Mouse (Mus musculus) c-Kit-positive CD71-negative TER-119-negative erythroid progenitor cells, embryonic 14.5 days (primary cell): ENCODE data around the gene Trpm1.

Experiments
- DNase-seq: peaks from one replicate; pipeline ENCODE4 v3.0.0-alpha.2; 2013; ENCODE audit warnings: low read depth

Trpm1 gene

DNA sequence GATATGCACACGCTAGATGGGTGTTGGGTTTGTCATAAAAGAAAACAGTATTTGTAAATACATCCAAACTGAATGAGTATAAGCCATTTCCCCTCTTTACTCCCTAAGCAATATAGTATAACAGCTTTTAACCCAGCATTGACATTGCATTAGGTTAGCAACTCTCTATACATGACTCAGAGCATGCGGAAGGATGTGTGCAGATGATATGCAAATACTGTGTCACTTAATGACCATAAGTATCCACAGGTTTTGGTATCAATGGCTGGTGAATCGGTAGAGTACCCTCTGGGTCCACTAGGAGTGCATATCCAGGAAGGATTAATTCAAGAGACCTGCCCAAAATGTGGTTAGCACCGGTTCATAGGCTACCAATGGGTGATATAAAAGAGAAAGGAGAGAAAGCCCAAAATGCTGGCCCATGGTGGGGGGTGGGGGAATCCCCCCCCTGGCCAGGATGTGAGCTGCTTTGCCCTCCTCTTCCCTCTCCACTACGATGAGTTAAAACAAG lies 80.7 kb downstream of the Trpm1 start:
- DNase-seq: no peak

DNA sequence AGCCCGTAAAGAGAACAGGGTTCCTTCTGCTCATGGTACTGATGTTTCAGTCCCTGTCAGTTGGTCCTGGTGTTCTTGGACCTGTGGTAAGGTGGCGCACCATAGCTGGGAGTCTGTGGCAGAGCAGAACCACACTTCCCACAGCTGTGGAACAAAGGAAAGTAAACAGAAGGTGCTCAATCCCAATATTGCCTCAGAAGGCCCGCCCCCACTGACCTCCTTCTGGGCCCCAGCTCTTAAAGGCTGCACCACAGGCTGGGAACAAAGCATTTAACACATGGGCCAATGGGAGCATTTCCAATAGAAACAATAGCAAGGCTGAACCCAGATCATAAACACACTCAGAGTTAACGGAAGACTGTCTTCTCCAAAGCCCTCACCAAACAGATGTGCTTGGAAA lies 82.9 kb downstream of the Trpm1 start:
- DNase-seq: no peak

DNA sequence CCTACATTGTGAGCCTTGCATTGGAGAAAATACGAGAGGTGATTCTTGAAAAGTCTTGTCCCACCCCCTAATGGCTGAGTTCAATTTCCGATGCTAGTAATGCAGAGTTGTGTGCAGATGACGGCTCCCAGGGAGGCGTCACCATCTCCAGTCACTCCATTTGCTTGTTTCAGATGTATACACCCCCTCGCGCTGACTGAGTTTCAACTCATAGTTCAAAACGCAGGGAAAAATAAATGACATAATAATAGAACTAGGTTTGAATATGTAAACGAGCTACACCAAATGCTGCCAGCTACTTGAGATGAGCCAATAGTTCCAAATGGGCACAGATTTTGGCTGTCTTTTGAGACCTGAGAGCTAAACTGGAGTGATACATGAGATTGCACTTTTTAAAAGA lies 84.1 kb downstream of the Trpm1 start:
- DNase-seq: no peak

DNA sequence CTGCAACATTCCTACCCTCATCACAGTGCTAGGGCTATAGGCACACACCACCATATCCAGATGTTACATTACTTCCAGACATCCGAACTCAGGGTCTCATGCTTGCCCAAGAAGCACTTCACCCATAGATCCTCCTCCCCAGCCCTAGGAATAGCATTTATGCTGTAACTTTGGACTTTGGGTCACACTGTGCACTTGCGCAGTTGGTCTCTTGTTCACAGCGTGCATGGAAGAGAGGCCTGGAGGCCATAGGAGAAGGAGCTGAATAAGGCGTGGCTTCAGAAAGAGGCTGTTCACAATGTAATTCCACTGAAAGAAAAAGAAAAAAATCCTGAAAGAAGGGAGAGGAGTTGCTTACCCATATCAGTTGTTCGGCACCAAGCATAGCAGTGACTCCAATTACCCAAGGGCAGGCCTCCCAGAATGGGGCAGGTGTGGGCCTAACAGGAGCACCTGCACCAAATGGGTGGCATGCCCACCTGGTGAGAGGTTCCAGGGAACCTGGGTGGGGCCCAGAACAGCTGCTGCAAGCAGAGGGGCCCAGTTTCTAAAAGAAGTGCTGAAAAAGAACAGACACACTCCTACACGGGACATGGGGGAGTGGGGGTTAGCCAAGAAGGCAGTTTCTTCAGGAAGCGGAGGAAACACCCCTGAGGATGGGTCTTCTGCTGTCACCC lies 84.9 kb downstream of the Trpm1 start:
- no peak for DNase-seq

DNA sequence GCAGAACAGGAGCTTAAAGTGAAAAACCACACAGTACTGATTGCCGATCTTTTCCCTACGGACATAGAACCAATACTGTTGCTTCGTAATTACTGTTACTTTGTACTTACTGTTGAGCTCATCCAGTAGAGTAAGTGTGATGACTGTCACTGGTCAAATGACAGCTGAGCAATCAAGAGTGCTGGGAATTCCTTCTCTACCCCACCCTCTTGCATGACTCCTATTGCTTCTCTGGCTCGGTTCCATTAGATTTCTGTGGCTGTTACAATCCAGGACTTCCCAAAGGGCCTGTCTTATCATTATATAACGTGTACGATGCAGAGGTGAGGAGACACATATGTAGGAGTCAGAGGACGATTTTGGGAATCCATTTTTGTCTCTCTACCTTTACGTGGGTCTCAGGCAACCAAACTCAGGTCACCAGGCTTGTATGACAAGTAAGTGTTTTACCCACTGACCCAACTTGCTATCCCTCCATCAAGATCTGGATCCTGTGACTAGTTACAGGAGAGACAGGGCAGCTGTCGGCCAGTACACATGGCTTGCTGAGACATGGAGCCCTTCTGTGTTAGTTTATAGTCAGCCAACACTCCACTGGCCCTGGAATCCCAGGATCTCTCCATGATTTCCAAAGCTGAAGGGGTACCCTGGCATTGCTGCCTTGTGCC lies 85.6 kb downstream of the Trpm1 start:
- DNase-seq: no peak

DNA sequence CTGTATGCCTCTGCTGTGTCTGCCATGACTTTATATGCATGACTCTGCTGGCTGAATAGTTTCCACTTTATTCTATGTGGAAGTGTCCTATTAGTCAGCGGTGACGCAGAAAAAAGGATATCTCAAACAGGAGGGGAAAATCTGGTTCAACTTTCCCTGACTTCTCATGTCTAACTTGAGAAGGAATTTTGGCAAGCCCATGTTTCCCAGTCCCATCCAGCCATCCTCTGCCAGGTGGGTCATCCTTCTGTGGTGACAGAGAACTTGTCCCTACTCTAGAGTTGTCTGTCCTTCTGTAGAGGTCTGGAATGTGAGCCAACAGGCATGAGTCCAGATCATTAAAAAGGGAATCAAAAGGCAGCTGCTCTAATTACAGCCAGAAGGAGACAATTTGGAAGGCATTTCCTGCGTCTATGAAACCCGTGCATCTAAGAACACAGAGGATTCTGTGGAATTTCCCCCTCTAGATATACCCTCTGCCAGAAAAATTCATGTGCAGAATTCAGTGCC lies 86.2 kb downstream of the Trpm1 start:
- DNase-seq: no peak

DNA sequence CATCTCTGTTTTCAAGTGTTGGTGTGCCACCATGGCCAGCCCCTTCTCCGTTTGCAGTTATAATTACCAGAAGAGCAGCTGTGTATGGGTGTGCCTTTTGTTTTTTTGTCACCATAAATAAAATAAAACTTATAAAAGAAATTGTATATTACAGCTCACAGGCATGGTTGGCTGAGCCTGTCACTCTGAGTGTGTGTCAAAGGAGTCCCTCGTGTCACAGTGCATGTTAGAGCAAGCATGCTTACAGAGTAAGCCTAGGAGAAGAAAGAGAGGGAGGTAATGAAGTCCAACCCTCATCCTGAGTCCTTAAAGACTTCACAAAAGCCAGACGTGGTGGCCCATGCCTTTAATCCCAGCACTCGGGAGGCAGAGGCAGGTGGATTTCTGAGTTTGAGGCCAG lies 88.8 kb downstream of the Trpm1 start:
- no peak for DNase-seq

DNA sequence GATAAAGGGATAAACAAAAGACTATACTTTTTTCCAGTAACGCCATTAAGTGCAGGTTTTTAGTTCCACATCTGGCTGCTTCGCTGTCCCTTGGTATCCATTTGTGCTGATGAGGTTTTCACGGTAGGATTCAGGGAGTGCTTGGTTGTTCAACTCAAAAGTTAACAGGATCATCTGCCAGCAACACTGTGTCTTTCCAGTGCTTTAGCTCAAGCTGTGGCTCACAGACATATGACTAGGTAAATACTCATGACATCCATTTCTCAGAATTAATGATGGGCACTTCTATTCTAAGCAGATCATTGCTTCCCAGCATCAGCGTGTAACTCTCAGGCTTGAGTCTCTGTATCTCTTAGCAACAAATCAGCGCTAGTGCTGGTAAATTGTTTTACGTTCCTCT lies 90.7 kb downstream of the Trpm1 start:
- DNase-seq: no peak

DNA sequence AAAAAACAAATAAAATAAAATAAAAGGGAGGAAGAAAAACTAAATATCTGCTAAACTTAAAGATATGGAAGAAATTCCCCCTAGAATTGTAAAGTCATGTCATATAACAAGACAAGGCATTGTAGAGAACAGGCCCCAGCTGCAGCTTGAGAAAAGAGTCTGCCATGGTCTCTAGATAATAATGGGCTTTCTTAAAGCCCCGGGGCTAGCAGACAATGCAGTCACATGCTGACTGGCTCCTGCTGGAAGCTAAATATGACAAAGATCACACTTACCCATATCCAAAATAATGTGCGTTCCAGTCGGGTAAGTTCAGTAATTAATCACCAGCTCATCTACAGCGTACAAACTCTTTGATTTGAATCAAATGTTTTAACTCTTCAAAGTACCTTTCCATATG lies 93.1 kb downstream of the Trpm1 start:
- DNase-seq: no peak

DNA sequence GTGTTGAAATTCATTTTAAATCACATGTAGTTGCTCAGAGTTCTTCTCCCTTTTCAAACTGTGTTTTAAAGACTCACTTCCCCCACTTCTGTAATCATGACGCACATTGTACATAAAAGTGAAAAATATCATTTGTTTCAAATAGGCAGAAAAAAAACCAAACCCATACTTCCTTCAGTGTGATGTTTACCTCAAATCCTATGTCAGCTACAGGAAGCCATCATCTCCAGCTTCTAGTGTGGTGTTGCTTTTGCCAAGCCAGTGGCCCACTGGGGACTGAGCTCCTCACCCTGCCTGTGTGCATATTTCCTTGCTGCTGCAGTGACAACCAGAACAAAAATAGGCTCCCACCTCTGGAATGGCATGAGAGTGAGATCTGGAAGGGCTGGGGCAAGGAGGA lies 94.7 kb downstream of the Trpm1 start:
- DNase-seq: no peak

DNA sequence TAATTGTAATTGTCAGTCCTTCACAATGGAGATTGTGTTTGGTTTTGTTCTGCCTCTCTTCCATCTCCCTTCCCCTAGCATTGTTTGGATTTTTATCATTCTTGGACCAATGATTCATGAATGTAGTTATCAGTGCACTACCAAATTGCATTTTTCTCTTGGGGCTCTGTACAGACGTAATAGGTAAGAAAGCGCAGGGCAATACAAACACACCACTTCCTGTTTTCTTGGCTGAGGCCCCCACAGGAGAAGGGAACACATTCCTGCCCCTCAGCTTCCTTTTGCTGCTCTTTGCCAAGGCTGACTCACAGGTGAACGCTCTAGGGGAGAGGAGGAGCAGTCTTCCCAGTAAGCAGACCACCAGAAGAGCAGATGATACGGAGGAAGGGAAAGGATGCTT lies 96.1 kb downstream of the Trpm1 start:
- DNase-seq: no peak

DNA sequence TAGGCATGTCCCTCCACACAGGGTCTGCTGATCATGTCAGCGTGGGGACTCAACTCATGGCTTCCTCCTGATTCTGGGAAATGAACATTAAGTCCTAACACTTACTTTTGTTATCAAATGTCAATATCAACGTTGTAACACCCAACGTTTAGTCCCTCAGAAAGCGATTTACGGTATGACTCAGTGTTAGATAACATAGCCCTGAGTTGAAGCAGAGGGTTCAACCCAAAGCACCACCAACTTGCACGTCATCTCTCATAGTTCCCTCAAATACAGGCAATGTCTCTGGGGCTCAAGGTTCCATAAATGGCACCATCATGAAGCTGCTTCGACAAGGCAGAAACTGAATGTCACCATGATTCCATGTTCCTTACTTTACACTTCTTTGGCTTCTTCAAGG lies 96.8 kb downstream of the Trpm1 start:
- no peak for DNase-seq

DNA sequence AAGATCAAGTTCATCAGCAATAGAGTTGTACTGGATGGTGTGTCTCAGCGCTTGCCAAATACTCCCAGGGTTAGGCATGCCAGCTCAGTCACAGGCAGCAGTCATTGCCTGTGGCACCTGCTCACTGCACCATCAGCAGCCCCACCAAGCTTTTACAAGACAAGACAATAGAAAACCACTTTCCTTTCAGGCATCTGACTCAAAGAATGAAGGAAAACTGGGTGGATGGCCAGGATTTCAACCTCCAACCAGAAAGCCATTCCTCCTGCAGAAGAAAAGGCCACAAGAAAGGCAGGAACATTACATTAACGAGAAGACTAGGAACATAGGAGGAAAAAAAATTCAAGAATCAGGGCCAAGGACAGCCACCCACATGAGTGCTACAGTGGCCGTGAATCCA lies 100.1 kb downstream of the Trpm1 start:
- DNase-seq: no peak

DNA sequence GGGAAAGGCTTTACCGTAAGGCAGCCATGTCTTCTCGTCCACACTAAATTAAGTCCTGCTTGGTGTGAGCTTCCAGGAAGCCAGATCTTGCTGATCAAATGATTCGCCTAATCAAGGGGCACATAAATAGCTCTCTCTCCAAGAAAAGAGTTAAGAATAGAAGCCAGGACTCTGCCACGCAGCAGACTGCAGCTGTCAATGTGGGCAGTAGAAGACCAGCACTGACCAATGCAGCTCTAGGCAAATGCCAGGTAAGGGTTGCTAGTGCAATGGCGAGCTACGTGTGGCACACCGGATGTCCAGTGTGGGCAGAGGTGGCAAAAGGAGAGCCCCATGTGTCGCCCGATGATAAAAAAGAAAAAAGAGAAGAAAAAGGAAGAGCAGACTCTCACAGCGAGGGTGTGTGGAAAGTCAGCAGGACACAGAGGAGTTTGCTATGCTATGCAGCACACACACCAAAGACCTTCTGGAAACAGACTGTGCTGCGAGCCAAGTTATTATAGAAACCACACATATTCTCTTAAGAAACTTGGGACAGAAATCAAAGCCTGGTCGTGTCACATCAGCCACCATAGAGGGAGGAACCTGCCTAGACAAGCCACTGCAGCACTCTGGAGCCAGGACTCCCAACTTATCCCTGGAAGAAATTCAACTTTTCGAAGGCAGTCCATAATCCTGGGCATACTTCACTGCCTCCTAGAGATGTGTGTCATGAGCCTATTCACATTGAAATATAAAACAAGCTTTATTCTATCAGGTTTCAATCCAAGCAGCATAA lies 112.1 kb downstream of the Trpm1 start:
- no peak for DNase-seq

DNA sequence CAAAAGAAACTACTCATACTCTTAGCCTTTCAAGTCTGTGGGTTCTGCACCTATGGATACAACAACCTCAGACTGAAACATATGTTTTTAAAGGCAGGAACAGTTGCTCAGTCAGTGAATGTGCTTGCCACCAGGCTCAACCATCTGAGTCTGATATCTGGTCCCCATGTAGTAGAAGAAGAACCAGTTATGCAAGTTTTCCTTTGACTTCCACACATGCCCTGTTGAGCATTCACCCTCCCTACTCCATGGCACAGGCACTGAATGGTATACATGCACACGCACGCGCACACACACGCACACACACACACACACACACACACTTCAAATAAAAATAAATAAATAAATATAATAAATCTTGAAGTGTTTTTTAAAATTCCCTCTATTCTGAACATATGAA lies 113.0 kb downstream of the Trpm1 start:
- no peak for DNase-seq

DNA sequence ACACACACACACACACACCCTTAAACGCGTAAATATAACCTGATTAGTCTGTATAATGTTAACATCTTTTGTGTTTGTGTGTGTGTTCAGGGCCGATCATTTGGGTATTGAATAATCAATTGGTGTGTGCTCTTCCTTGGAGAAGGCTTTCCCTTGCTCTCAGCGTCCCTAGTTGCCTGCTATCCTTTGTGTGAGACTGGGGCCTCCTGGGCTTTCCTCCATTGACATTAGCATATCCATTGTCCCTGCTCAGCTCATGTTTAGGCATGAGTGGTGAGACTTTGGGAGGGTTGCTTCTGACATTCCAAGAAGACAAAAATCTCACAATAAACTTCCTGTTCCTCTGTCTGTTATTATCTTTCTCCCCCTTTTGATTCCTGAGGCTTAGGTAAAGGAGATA lies 118.3 kb downstream of the Trpm1 start:
- DNase-seq: no peak

DNA sequence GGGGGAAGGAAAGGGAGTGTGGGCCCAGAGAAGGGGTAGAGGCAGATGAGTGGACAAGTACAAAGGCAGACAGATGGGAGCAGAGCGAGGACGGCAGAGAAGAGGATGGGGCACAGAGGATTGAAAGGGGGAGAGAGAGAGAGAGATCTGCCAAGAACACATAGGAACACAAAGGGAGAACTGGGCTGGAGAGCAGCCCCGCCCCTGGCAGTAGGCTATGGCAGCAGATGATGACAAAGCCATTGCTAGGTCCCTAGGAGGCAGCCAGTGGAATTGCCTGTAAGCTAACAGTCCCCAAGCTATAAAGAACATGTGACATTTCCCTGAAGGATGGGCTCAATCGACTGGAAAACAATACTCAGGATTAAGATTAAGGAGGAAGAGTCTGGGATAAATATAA lies 121.9 kb downstream of the Trpm1 start:
- DNase-seq: no peak

DNA sequence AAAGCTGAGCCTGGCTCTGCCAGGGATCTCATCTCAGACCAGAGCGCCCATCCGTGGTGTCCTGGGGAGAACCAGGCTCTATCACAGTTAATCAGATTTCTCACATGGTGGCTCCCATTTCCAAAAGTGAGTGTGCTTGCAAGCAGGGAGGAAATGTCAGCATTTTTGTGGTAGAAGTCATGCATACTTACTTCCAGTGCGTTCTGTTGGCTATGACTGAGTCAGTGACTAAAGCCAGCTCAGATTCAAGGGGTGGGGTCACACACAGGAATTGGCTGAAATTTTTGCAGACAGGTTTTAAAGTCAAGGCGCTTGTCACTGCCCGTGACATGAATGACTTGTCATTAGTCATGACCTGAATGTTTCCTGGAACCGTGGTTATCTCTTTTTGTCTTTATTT lies 123.3 kb downstream of the Trpm1 start:
- DNase-seq: no peak

DNA sequence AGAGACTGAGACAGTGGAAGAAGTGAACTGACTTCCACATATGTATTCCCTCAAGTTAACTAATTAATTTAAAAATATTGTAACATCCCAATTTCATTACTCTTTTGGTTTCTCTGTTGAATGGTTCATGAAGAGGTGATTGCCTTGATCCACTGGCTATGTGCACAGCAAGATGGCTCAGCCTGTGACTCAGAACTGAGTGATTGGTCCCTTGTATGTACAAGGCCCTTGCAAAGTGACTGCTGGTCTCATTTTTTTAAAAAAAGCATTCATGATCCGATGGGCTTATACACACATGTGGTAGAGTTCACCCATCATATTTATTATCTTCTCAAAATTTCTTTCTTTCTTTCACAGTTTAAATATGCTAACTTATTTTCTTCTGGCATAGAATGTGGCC lies 124.9 kb downstream of the Trpm1 start:
- DNase-seq: no peak

DNA sequence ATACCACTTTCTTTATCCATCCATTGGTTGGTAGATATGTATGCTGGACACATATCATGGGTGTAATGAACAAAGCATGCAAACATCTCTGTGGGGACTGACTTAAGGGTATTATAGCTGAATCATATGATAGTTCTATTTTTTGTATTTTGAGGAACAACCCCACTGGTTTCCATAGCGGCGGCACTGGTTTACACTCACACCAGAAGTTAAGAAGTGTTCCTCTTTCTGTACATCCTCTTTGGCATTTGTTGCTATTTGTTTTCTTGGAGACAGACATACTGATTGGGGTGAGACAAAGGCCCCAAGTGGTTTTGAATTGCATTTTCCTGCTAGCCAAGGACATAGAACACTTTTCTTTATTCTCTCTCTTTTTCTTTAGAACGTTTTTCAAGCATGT lies 125.9 kb downstream of the Trpm1 start:
- DNase-seq: no peak

DNA sequence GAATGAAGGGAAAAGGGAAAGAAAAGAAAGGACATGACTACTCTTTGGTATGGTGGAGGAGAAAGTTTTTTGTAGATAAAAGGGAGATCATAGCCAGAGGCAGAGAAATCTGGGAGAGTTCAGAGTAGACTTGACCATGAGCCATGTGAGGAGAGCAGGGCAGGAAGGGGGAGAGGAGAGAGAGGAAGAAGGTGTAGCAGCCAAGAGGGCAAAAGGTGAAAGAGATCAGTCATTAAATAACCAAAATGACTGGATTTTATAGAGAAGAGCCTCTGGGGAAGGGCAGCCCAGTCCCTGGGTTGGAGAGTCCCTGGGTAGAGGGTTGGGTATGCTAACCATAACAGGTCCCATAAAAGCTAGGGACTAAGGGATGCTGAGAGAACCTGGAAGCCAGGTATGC lies 132.9 kb downstream of the Trpm1 start:
- DNase-seq: no peak

DNA sequence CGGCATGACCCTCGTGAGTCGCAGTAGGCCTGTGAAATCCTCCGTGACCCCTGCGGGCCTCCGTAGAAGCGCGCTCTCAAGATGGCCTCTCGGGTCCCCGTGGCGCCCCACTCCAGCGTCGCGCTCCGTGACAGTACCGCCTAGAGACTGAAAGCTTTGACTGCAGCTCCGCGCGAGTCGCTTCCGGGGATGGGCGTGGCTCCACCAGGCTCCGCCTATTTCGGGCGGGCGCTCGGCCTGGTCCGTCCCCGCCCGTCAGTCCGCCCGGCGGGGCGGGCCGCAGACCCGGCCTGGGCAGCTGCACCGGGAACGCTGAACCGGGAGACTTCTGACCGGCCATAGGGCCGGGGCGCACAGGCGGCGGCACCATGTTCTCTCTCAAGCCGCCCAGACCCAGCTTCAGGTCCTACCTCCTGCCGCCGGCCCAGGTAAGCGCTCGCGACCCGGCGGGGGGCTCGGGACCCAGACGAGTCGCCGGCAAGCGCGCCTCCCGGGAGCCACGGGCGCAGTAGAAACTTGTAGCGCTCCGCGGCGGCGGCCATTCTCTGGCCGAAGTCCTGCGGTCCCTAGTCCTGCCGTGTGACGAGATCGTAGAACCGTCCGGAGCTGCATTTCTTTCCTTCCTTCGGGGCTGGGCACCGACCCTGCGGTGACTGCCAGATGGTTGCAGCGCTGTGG lies 133.9 kb downstream of the Trpm1 start, which contains the start of gene Mtmr10:
Gene Mtmr10 (plus strand): TSS at position 240 of the 678 bp plus-strand sequence.
- DNase-seq: peak; percentile 85
